Mouse (Mus musculus) midbrain, embryonic 16.5 days (tissue): ENCODE measurements at regions not wholly inside any gene's neighbourhood (a gene's known extent, or its start where the extent isn't known, plus 50 kb on each side); places are given as distances from the start of the nearest gene placed in this dataset.

ENCODE experiments used
- ATAC-seq: fragments of 200-750 bp; cut with Nextera tagmentation; 2 replicates; pipeline ENCODE4 v1.8.0; 2017; ENCODE audit warnings: moderate TSS enrichment
- H3K27ac ChIP-seq: fragments of 300-500 bp; sonication (generic); 2 replicates; pipeline ENCODE4 v1.5.1; 2014; ENCODE audit warnings: mild to moderate bottlenecking, low read length, mixed read lengths
- H3K27me3 ChIP-seq: fragments of 300-500 bp; sonication (generic); 2 replicates; pipeline ENCODE4 v1.6.1; 2014; ENCODE audit warnings: low read depth, low read length, mixed read lengths; ENCODE audit not compliant: control insufficient read depth, insufficient read depth
- H3K36me3 ChIP-seq: fragments of 300-500 bp; sonication (generic); 2 replicates; pipeline ENCODE4 v1.6.1; 2014; ENCODE audit warnings: mild to moderate bottlenecking, low read length, moderate library complexity, mixed read lengths; ENCODE audit not compliant: control insufficient read depth, insufficient read depth
- H3K4me1 ChIP-seq: fragments of 300-500 bp; sonication (generic); 2 replicates; pipeline ENCODE4 v1.6.1; 2014; ENCODE audit warnings: mild to moderate bottlenecking, low read length, mixed read lengths; ENCODE audit not compliant: control insufficient read depth, insufficient read depth
- H3K4me2 ChIP-seq: fragments of 300-500 bp; sonication (generic); 2 replicates; pipeline ENCODE4 v1.6.1; 2014; ENCODE audit warnings: mild to moderate bottlenecking, low read length, mixed read lengths
- H3K4me3 ChIP-seq: fragments of 300-500 bp; sonication (generic); 2 replicates; pipeline ENCODE4 v1.5.1; 2014; ENCODE audit warnings: low read depth, mild to moderate bottlenecking, low read length, moderate library complexity, mixed read lengths
- H3K9ac ChIP-seq: fragments of 300-500 bp; sonication (generic); 2 replicates; pipeline ENCODE4 v1.6.1; 2014; ENCODE audit warnings: low read depth, low read length, mixed read lengths
- H3K9me3 ChIP-seq: fragments of 300-500 bp; sonication (generic); replicated peaks from 2 replicates; pipeline ENCODE4 v1.6.1; 2014; ENCODE audit warnings: mild to moderate bottlenecking, low read length, mixed read lengths; ENCODE audit not compliant: control insufficient read depth, poor library complexity, severe bottlenecking
- WGBS: fragments of 180-500 bp; shearing (Covaris S2); extraction: QIAGEN DNeasy Blood & Tissue Kit; methylation state at CpG from one replicate; pipeline ENCODE4 v1.1.7; 2014; 5-methylcytosine and 5-hydroxymethylcytosine counted together

GRCm38 (mm10) chr9:118302785-118303384 is 152.9 kb upstream of the Cmc1 start:
- WGBS = 61% methylated on average over 11 of the region's 11 CpGs

GRCm38 (mm10) chr9:118318357-118319140 is 159.5 kb upstream of the Eomes start:
- no peak overlapping the region for H3K4me3 ChIP-seq
- H3K9ac ChIP-seq = no peak overlapping the region
- H3K4me2 ChIP-seq = no peak overlapping the region; the same call in 1 of the 2 replicates
- no peaks in the 10 kb centered on the region for H3K9me3 ChIP-seq
- ATAC-seq = peak; percentile 82
- H3K27me3 ChIP-seq = peaks cover 10% of the 10 kb centered on the region; the same call in 1 of the 2 replicates
- 29% methylated on average over 18 of the region's 18 CpGs for WGBS
- peaks cover 2% of the 10 kb centered on the region; the same call in 1 of the 2 replicates for H3K4me1 ChIP-seq
- no peaks in the 10 kb centered on the region for H3K36me3 ChIP-seq
- H3K27ac ChIP-seq = no peak overlapping the region

More at GRCm38 (mm10) chr9:118302785-118303384, 152.9 kb upstream of the Cmc1 start:
- no peak overlapping the region for H3K9ac ChIP-seq
- H3K27ac ChIP-seq = no peak overlapping the region
- no peaks in the 10 kb centered on the region for H3K4me1 ChIP-seq
- no peaks in the 10 kb centered on the region for H3K36me3 ChIP-seq
- no peak overlapping the region for H3K4me3 ChIP-seq
- no peaks in the 10 kb centered on the region for H3K27me3 ChIP-seq
- no peaks in the 10 kb centered on the region for H3K9me3 ChIP-seq
- ATAC-seq = no peak
- no peak overlapping the region for H3K4me2 ChIP-seq

- Histone ChIP-seq H3K9ac (no peak overlapping the region), H3K9me3 (no peaks in the 10 kb centered on the region), H3K27me3 (peaks cover 2% of the 10 kb centered on the region), H3K36me3 (no peaks in the 10 kb centered on the region), H3K4me1 (peaks cover 2% of the 10 kb centered on the region; the same call in 1 of the 2 replicates), H3K27ac (no peak overlapping the region), H3K4me2 (no peak overlapping the region), H3K4me3 (no peak overlapping the region)
- WGBS = 47% methylated on average over 12 of the region's 12 CpGs
- ATAC-seq = no peak
Measured at GRCm38 (mm10) chr9:118323796-118324195, 154.2 kb upstream of the Eomes start.

GRCm38 (mm10) chr9:118326656-118327055 is 151.4 kb upstream of the Eomes start:
- WGBS = 50% methylated on average over 9 of the region's 9 CpGs
- Histone ChIP-seq H3K9me3 (no peaks in the 10 kb centered on the region), H3K27me3 (peaks cover 2% of the 10 kb centered on the region; the same call in 1 of the 2 replicates), H3K36me3 (no peaks in the 10 kb centered on the region), H3K4me3 (no peak overlapping the region), H3K4me2 (no peak overlapping the region), H3K9ac (no peak overlapping the region), H3K4me1 (no peaks in the 10 kb centered on the region), H3K27ac (no peak overlapping the region)
- ATAC-seq = no peak

GRCm38 (mm10) chr9:118327904-118328303 is 150.1 kb upstream of the Eomes start:
- H3K4me3 ChIP-seq = no peak overlapping the region
- 84% methylated on average over 6 of the region's 6 CpGs for WGBS
- H3K36me3 ChIP-seq = no peaks in the 10 kb centered on the region
- no peaks in the 10 kb centered on the region for H3K9me3 ChIP-seq
- H3K4me1 ChIP-seq = no peaks in the 10 kb centered on the region
- no peak for ATAC-seq
- H3K9ac ChIP-seq = no peak overlapping the region
- H3K27ac ChIP-seq = no peak overlapping the region
- no peak overlapping the region for H3K4me2 ChIP-seq
- no peaks in the 10 kb centered on the region; the same call in 1 of the 2 replicates for H3K27me3 ChIP-seq

- H3K9me3 ChIP-seq = no peaks in the 10 kb centered on the region
- peak overlapping the region; percentile 49 for H3K4me2 ChIP-seq
- ATAC-seq = no peak
- H3K27me3 ChIP-seq = no peaks in the 10 kb centered on the region
- H3K36me3 ChIP-seq = no peaks in the 10 kb centered on the region
- peak overlapping the region; percentile 20; the same call in 1 of the 2 replicates for H3K4me3 ChIP-seq
- no peaks in the 10 kb centered on the region for H3K4me1 ChIP-seq
- H3K9ac ChIP-seq = peak overlapping the region; percentile 43; the same call in 1 of the 2 replicates
- no peak overlapping the region for H3K27ac ChIP-seq
- 53% methylated on average over 12 of the region's 12 CpGs for WGBS
Measured at GRCm38 (mm10) chr9:118341401-118341800, 136.6 kb upstream of the Eomes start.

GRCm38 (mm10) chr9:118354911-118355310 is 123.1 kb upstream of the Eomes start:
- Histone ChIP-seq H3K4me2 (no peak overlapping the region), H3K27me3 (no peaks in the 10 kb centered on the region), H3K27ac (no peak overlapping the region), H3K36me3 (no peaks in the 10 kb centered on the region), H3K9ac (no peak overlapping the region), H3K4me3 (no peak overlapping the region), H3K4me1 (no peaks in the 10 kb centered on the region), H3K9me3 (no peaks in the 10 kb centered on the region)
- WGBS = 95% methylated on average over 10 of the region's 10 CpGs
- no peak for ATAC-seq

- ATAC-seq = no peak
- H3K4me3 ChIP-seq = no peak overlapping the region
- no peaks in the 10 kb centered on the region for H3K36me3 ChIP-seq
- no peaks in the 10 kb centered on the region for H3K4me1 ChIP-seq
- no peak overlapping the region for H3K27ac ChIP-seq
- no peak overlapping the region for H3K9ac ChIP-seq
- WGBS = 95% methylated on average over 8 of the region's 8 CpGs
- no peaks in the 10 kb centered on the region for H3K9me3 ChIP-seq
- no peaks in the 10 kb centered on the region for H3K27me3 ChIP-seq
- no peak overlapping the region for H3K4me2 ChIP-seq
Measured at GRCm38 (mm10) chr9:118357406-118357805, 120.6 kb upstream of the Eomes start.

GRCm38 (mm10) chr9:118363929-118364328 is 114.1 kb upstream of the Eomes start:
- Histone ChIP-seq H3K36me3 (no peaks in the 10 kb centered on the region), H3K9ac (no peak overlapping the region), H3K4me2 (no peak overlapping the region), H3K27ac (no peak overlapping the region), H3K27me3 (no peaks in the 10 kb centered on the region), H3K4me1 (no peaks in the 10 kb centered on the region), H3K9me3 (no peaks in the 10 kb centered on the region), H3K4me3 (no peak overlapping the region)
- ATAC-seq = no peak
- WGBS = 96% methylated on average over 2 of the region's 2 CpGs
